ENCODE assay signal across 14 mouse cellular contexts in the genomic region with DNA sequence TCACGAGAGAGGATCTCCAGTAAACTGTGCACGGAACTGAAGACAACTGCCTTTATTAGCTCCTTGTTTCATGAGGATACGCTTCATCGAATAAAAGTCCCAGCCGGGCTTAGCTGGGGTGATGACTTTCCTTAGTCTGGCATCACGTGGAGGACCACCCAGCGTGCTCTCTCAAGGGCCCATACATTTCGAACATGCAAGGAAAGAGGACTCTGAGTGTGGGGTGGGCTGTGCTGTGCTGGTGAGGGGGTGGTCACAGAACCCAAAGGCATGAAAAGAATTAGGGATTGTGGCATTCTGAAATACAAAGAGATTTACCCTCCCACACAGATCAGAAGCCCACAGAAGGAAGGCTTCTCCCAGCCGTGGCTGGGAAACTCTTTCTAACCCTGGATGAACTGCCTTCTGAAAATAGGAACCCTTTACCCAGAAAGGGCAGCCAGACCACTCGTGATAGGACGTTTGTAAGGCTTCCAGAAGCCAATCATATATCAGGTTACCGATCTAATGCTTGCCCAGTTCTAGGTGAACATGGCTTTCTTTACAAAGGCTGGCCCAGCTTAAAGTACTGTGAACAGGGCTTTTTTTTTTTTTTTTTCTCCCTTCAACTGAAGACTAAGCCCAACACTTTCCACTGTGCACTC. TPM values are rescaled to one million over a fixed set of nuclear protein-coding genes. Genes with fewer than 3 reads are reported as not detected.
DNase-seq lines count a peak whose midpoint lies in the region; ATAC-seq and TF ChIP-seq lines count a peak whose summit lies in the region.
"Had no signal": no experiment of that assay in that cellular context is flagged by ENCODE, and none has a peak within 500 bp of the region (broad histone marks: within the 10 kb centered on the region; RNA-seq: fewer than 3 reads in every experiment).

No protein-coding gene starts in this region.

- no peak overlapping the region for H3K4me2 ChIP-seq in midbrain, embryonic 16.5 days (ENCODE audit: low read length)
- H3K4me2 ChIP-seq in limb, embryonic 14.5 days (replicated peaks; ENCODE audit: low read depth, low read length, severe bottlenecking) = no peak overlapping the region
- H3K4me2 ChIP-seq: liver, embryonic 12.5 days had no signal

- H3K4me3 ChIP-seq in midbrain, embryonic 10.5 days = 0 out of 2 replicates have a peak overlapping the region, but pooled peaks have one; percentile 14
- H3K4me3 ChIP-seq in midbrain, embryonic 16.5 days (ENCODE audit: low read depth, low read length) = no peak overlapping the region
- no peak overlapping the region for H3K4me3 ChIP-seq in limb, embryonic 14.5 days (replicated peaks; ENCODE audit: low read length)
- H3K4me3 ChIP-seq: heart, embryonic 10.5 days; liver, embryonic 12.5 days had no signal

- peak overlapping the region; percentile 42 for H3K27ac ChIP-seq in midbrain, embryonic 10.5 days (replicated peaks)
- H3K27ac ChIP-seq in midbrain, embryonic 16.5 days (ENCODE audit: low read length) = no peak overlapping the region
- no peak overlapping the region for H3K27ac ChIP-seq in limb, embryonic 14.5 days (replicated peaks; ENCODE audit: low read depth, low read length)
- H3K27ac ChIP-seq: heart, embryonic 10.5 days; liver, embryonic 12.5 days had no signal

- peaks cover 14% of the 10 kb centered on the region for H3K27me3 ChIP-seq in midbrain, embryonic 10.5 days (ENCODE audit: low read depth, poor library complexity, severe bottlenecking)
- no peaks in the 10 kb centered on the region for H3K27me3 ChIP-seq in midbrain, embryonic 16.5 days (ENCODE audit: control insufficient read depth, insufficient read depth, low read depth, low read length)
- no peaks in the 10 kb centered on the region for H3K27me3 ChIP-seq in limb, embryonic 14.5 days (ENCODE audit: control insufficient read depth, insufficient read depth, low read length)
- H3K27me3 ChIP-seq: liver, embryonic 12.5 days had no signal

- 17% methylated on average over 12 of the region's 12 CpGs for WGBS in midbrain, embryonic 10.5 days
- 8% methylated on average over 12 of the region's 12 CpGs for WGBS in midbrain, embryonic 16.5 days
- 50% methylated on average over 12 of the region's 12 CpGs for WGBS in limb, embryonic 14.5 days

- peak; percentile 75 for DNase-seq in gastrocnemius, adult 18-20 months (ENCODE audit: low spot score)
- no peak for DNase-seq in gastrocnemius, postnatal 4 days (ENCODE audit: low spot score in 2 of 2)
- peak; percentile 54 for DNase-seq in midbrain, embryonic 10.5 days (ENCODE audit: low spot score)
- no peak for DNase-seq in limb, embryonic 14.5 days (ENCODE audit: low spot score)
- DNase-seq in spleen, postnatal 4 days (ENCODE audit: low spot score in 2 of 2) = no peak
- DNase-seq in lung, postnatal 25 days (ENCODE audit: low spot score) = no peak
- no peak for DNase-seq in adrenal gland, postnatal 4 days (ENCODE audit: low spot score in 2 of 2)
- DNase-seq: cerebellum, adult 9-10 months; layer of hippocampus, postnatal 36 days; lung, postnatal 4 days; thymus, postnatal 25 days had no signal

- H3K36me3 ChIP-seq in midbrain, embryonic 10.5 days = no peaks in the 10 kb centered on the region
- H3K36me3 ChIP-seq in midbrain, embryonic 16.5 days (ENCODE audit: control insufficient read depth, insufficient read depth, low read length) = no peaks in the 10 kb centered on the region
- H3K36me3 ChIP-seq in limb, embryonic 14.5 days (ENCODE audit: control insufficient read depth, insufficient read depth, low read length) = no peaks in the 10 kb centered on the region
- H3K36me3 ChIP-seq: heart, embryonic 10.5 days; liver, embryonic 12.5 days had no signal

- TF ChIP-seq POLR2A in limb, embryonic 14.5 days (IDR thresholded peaks at IDR 0.05; ENCODE audit: borderline replicate concordance, extremely low read depth, insufficient read depth, insufficient read length) = no peak

- ATAC-seq in midbrain, embryonic 16.5 days = no peak
- ATAC-seq in limb, embryonic 14.5 days (ENCODE audit: low FRiP score, low read depth) = peak; percentile 30; the same call in 1 of the 2 replicates
- ATAC-seq: liver, embryonic 12.5 days had no signal

- no peak overlapping the region for H3K9ac ChIP-seq in midbrain, embryonic 16.5 days (ENCODE audit: low read depth, low read length)
- H3K9ac ChIP-seq in limb, embryonic 14.5 days (ENCODE audit: low read depth, low read length, severe bottlenecking) = no peak overlapping the region
- H3K9ac ChIP-seq: liver, embryonic 12.5 days had no signal

- H3K9me3 ChIP-seq in midbrain, embryonic 10.5 days (replicated peaks) = no peaks in the 10 kb centered on the region
- H3K9me3 ChIP-seq in midbrain, embryonic 16.5 days (replicated peaks; ENCODE audit: control insufficient read depth, low read length, poor library complexity, severe bottlenecking) = no peaks in the 10 kb centered on the region
- no peaks in the 10 kb centered on the region for H3K9me3 ChIP-seq in limb, embryonic 14.5 days (ENCODE audit: control insufficient read depth, low read length)
- H3K9me3 ChIP-seq: heart, embryonic 10.5 days; liver, embryonic 12.5 days had no signal

- H3K4me1 ChIP-seq in midbrain, embryonic 10.5 days = peaks cover 37% of the 10 kb centered on the region
- no peaks in the 10 kb centered on the region for H3K4me1 ChIP-seq in midbrain, embryonic 16.5 days (ENCODE audit: control insufficient read depth, insufficient read depth, low read length)
- no peaks in the 10 kb centered on the region for H3K4me1 ChIP-seq in limb, embryonic 14.5 days (ENCODE audit: control insufficient read depth, insufficient read depth, low read length)
- H3K4me1 ChIP-seq: heart, embryonic 10.5 days; liver, embryonic 12.5 days had no signal

RNA-seq across cellular contexts. Expression of gene Fam124b, which starts 21.9 kb away (rescaled TPM):
- total RNA-seq in gastrocnemius, adult 18-20 months (2021) = 1 to 10 TPM in 1 of 2 experiments, under 1 TPM in 1; 0.84 to 1.1 TPM
- total RNA-seq in gastrocnemius, postnatal 4 days (2021) = 1 to 10 TPM; 2.6 to 2.7 TPM
- 0.36 and 0.47 TPM in 2 replicates for polyA plus RNA-seq in midbrain, embryonic 10.5 days (2016; fragmentation: Nextera tagmentation; extraction: Ambion mirVana)
- polyA plus RNA-seq in midbrain, embryonic 16.5 days (2015; fragmentation: Nextera tagmentation; extraction: Ambion mirVana) = 0.58 and 0.63 TPM in 2 replicates
- polyA plus RNA-seq in limb, embryonic 14.5 days (2012; rRNA removed) = 0.40 and 0.58 TPM in 2 replicates
- polyA plus RNA-seq in limb, embryonic 14.5 days (2014; fragmentation: Nextera tagmentation; extraction: Ambion mirVana) = 1.0 and 1.5 TPM in 2 replicates
- 1 to 10 TPM; 1.3 to 2.0 TPM for total RNA-seq in adrenal gland, postnatal 4 days (2021)
- polyA plus RNA-seq: liver, embryonic 12.5 days had no signal

Comparison
In these comparisons a context has a peak if more than half of its experiments do, and no peak if none do; other contexts are left out.
1. DNase-seq: peak in gastrocnemius, adult 18-20 months (single experiment) and midbrain, embryonic 10.5 days (single experiment); none in gastrocnemius, postnatal 4 days (0 of 2), limb, embryonic 14.5 days (single experiment), spleen, postnatal 4 days (0 of 2), lung, postnatal 25 days (single experiment) and adrenal gland, postnatal 4 days (0 of 2).